In the genomic region with DNA sequence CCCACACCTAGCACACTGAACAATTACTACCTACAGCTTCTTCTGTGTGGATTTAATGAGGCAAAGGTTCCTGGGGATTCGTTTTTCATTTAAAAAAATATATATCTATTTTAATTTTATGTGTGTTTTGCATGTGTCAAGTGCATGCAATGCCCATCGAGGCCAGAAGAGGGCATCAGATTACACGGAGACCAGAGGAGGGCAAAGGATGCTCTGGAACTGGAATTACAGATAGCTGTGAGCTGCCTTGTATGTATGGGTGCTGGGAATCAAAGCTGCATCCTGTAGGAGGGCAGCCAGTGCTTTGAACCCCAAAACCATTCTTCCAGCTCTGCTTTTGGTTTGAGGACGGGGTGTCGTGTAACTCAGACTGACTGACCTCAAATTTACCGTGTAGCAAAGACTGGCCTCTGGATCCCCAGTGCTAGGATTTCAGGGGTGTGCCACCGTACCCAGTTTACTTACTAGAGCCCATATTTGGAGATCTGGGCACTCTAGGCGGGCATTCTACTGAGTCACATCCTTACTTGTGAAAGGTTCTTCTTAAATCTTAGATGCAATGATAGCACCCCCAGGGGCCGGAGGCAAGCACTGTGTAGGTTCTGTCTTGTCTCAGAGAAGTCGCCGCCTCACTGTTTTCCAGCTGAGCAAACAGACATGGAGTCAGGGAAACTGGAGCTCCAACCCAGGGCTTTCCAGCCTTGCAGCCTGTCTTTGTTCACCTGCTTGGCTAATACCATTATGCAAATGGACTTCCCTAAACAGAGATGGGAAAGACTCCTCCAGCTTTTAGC, we compare ENCODE assay signal across 7 mouse cellular contexts.
DNase-seq lines count a peak whose midpoint lies in the region; ATAC-seq and TF ChIP-seq lines count a peak whose summit lies in the region.

No protein-coding gene starts in this region.

- ATAC-seq in G1E (ENCODE audit: extremely low read depth, insufficient number of reproducible peaks, low FRiP score, poor library complexity, severe bottlenecking): no peak
- ATAC-seq in megakaryocyte progenitor cell, adult 5-6 weeks (replicated peaks; ENCODE audit: poor library complexity): peak; percentile 73

- TF ChIP-seq POLR2A in embryonic fibroblast, embryonic 13.5 days (IDR thresholded peaks at IDR 0.05; ENCODE audit: low read depth, low read length): no peak

- no peaks in the 10 kb centered on the region for H3K9me3 ChIP-seq in G1E (replicated peaks)
- H3K9me3 ChIP-seq in hindbrain, embryonic 10.5 days: no peaks in the 10 kb centered on the region

- no peak overlapping the region for H3K27ac ChIP-seq in embryonic fibroblast, embryonic 13.5 days (ENCODE audit: insufficient read depth, low read length)
- H3K27ac ChIP-seq in hindbrain, embryonic 10.5 days: peak overlapping the region; percentile 81

- no peaks in the 10 kb centered on the region for H3K36me3 ChIP-seq in G1E (replicated peaks)
- no peaks in the 10 kb centered on the region for H3K36me3 ChIP-seq in hindbrain, embryonic 10.5 days

- 8% methylated on average over 11 of the region's 11 CpGs for WGBS in hindbrain, embryonic 10.5 days

- H3K27me3 ChIP-seq in G1E (ENCODE audit: insufficient read depth, low read length): peaks cover 7% of the 10 kb centered on the region
- peaks cover 26% of the 10 kb centered on the region for H3K27me3 ChIP-seq in hindbrain, embryonic 10.5 days (ENCODE audit: insufficient read depth, poor library complexity, severe bottlenecking)

- H3K4me3 ChIP-seq in G1E (ENCODE audit: low read depth, low read length): no peak overlapping the region
- no peak overlapping the region for H3K4me3 ChIP-seq in embryonic fibroblast, embryonic 13.5 days (ENCODE audit: insufficient read depth, low read length)
- H3K4me3 ChIP-seq in hindbrain, embryonic 10.5 days: peak overlapping the region; percentile 36

- H3K4me1 ChIP-seq in G1E (ENCODE audit: insufficient read depth, low read depth, low read length): no peaks in the 10 kb centered on the region; the same call in 1 of the 2 replicates
- H3K4me1 ChIP-seq in embryonic fibroblast, embryonic 13.5 days (ENCODE audit: control insufficient read depth, insufficient read depth, low read length): peaks cover 11% of the 10 kb centered on the region
- H3K4me1 ChIP-seq in hindbrain, embryonic 10.5 days (replicated peaks): peaks cover 22% of the 10 kb centered on the region

- DNase-seq in G1E (ENCODE audit: low spot score): peak; percentile 6
- peak; percentile 63 for DNase-seq in adrenal gland, postnatal 25 days
- peak; percentile 77 for DNase-seq in hindbrain, embryonic 10.5 days (ENCODE audit: low spot score)
- DNase-seq in layer of hippocampus, postnatal 10 days (ENCODE audit: low spot score in 2 of 2): peak; percentile 75 to 76
- peak; percentile 15 for DNase-seq in skeletal muscle tissue, adult 2 months (ENCODE audit: low read depth, low spot score)

- peak; percentile 44; the same call in 1 of the 2 replicates for TF ChIP-seq CTCF in G1E (IDR thresholded peaks at IDR 0.05; ENCODE audit: low read depth, low read length)
- peak; percentile 71; the same call in 1 of the 2 replicates for TF ChIP-seq CTCF in embryonic fibroblast, embryonic 13.5 days (IDR thresholded peaks at IDR 0.05; ENCODE audit: borderline replicate concordance, insufficient read depth, low read length)

Comparison
In these comparisons a context has a peak if more than half of its experiments do, and no peak if none do; other contexts are left out.
1. DNase-seq: peak in every context shown above with its lines; median percentile 77 in hindbrain, embryonic 10.5 days; 76 in layer of hippocampus, postnatal 10 days; 63 in adrenal gland, postnatal 25 days; 15 in skeletal muscle tissue, adult 2 months; 6 in G1E.